In genomic region chr8:8498753-8499152, GRCm38 (mm10) we compare ENCODE assay signal across 27 mouse cellular contexts.
A peak's percentile ranks its signal among the peaks of the same experiment; 100 is the strongest.
DNase-seq lines count a peak whose midpoint lies in the region; ATAC-seq and TF ChIP-seq lines count a peak whose summit lies in the region.
"Had no signal": no experiment of that assay in that cellular context is flagged by ENCODE, and none has a peak within 500 bp of the region (broad histone marks: within the 10 kb centered on the region; RNA-seq: fewer than 3 reads in every experiment).

No protein-coding gene starts in this region.

- WGBS in kidney, postnatal 0 days, result 40% methylated on average over 5 of the region's 5 CpGs
- WGBS in neural tube, embryonic 11.5 days, result 25% methylated on average over 5 of the region's 5 CpGs
- WGBS in neural tube, embryonic 15.5 days, result 42% methylated on average over 5 of the region's 5 CpGs

- no peaks in the 10 kb centered on the region for H3K36me3 ChIP-seq in kidney, postnatal 0 days (ENCODE audit: insufficient read depth, low read length)
- no peaks in the 10 kb centered on the region for H3K36me3 ChIP-seq in neural tube, embryonic 11.5 days (ENCODE audit: control insufficient read depth, insufficient read depth, low read length)
- H3K36me3 ChIP-seq in neural tube, embryonic 15.5 days, result no peaks in the 10 kb centered on the region
- H3K36me3 ChIP-seq: embryonic facial prominence, embryonic 10.5 days; embryonic facial prominence, embryonic 13.5 days; forebrain, embryonic 10.5 days; G1E had no signal

- DNase-seq in embryo, embryonic 10 days (ENCODE audit: low spot score), result peak; percentile 53
- no peak for DNase-seq in embryo, embryonic 11 days
- DNase-seq in kidney, postnatal 0 days (ENCODE audit: low spot score), result peak; percentile 11
- DNase-seq in kidney, adult 9 months, result no peak
- DNase-seq in neural tube, embryonic 11.5 days (ENCODE audit: low spot score), result peak; percentile 23
- no peak for DNase-seq in natural killer cell, adult 2 months (ENCODE audit: low spot score in 2 of 2)
- no peak for DNase-seq in adrenal gland, postnatal 4 days (ENCODE audit: low spot score in 2 of 2)
- DNase-seq: adrenal gland, postnatal 10 days; adrenal gland, postnatal 36 days; cerebellum, adult 11 months; cerebellum, adult 2 months; cerebellum, adult 9-11 months; cerebellum, postnatal 25 days; gastrocnemius, postnatal 10 days; gastrocnemius, postnatal 36 days; heart, postnatal 36 days had no signal

- no peak for TF ChIP-seq CTCF in kidney, postnatal 0 days (IDR thresholded peaks at IDR 0.05; ENCODE audit: low read depth)

- H3K9me3 ChIP-seq in kidney, postnatal 0 days (replicated peaks; ENCODE audit: low read length), result no peaks in the 10 kb centered on the region
- H3K9me3 ChIP-seq in neural tube, embryonic 11.5 days (ENCODE audit: control insufficient read depth, low read length), result no peaks in the 10 kb centered on the region
- H3K9me3 ChIP-seq in neural tube, embryonic 15.5 days (replicated peaks), result no peaks in the 10 kb centered on the region
- H3K9me3 ChIP-seq: embryonic facial prominence, embryonic 10.5 days; embryonic facial prominence, embryonic 13.5 days had no signal

- no peak overlapping the region for H3K9ac ChIP-seq in kidney, postnatal 0 days (ENCODE audit: low read depth, low read length)
- no peak overlapping the region for H3K9ac ChIP-seq in neural tube, embryonic 11.5 days (ENCODE audit: low read length)
- H3K9ac ChIP-seq in neural tube, embryonic 15.5 days (replicated peaks), result no peak overlapping the region
- H3K9ac ChIP-seq: embryonic facial prominence, embryonic 13.5 days; forebrain, embryonic 13.5 days; hindbrain, embryonic 14.5 days had no signal

- no peak overlapping the region for H3K4me3 ChIP-seq in kidney, postnatal 0 days (replicated peaks; ENCODE audit: low read depth, low read length)
- no peak overlapping the region for H3K4me3 ChIP-seq in neural tube, embryonic 11.5 days (ENCODE audit: low read depth, low read length)
- no peak overlapping the region for H3K4me3 ChIP-seq in neural tube, embryonic 15.5 days (replicated peaks)
- H3K4me3 ChIP-seq: embryonic facial prominence, embryonic 10.5 days; embryonic facial prominence, embryonic 13.5 days; forebrain, embryonic 10.5 days; forebrain, embryonic 13.5 days had no signal

- 0 out of 2 replicates have a peak, but pooled peaks cover 5% of the 10 kb centered on the region for H3K4me1 ChIP-seq in kidney, postnatal 0 days (replicated peaks; ENCODE audit: insufficient read depth, low read length)
- peaks cover 12% of the 10 kb centered on the region; the same call in 1 of the 2 replicates for H3K4me1 ChIP-seq in neural tube, embryonic 11.5 days (ENCODE audit: control insufficient read depth, insufficient read depth, low read length)
- peaks cover 6% of the 10 kb centered on the region for H3K4me1 ChIP-seq in neural tube, embryonic 15.5 days
- H3K4me1 ChIP-seq: embryonic facial prominence, embryonic 13.5 days had no signal

- H3K27ac ChIP-seq in kidney, postnatal 0 days, result no peak overlapping the region
- no peak overlapping the region for H3K27ac ChIP-seq in neural tube, embryonic 11.5 days (ENCODE audit: low read depth, low read length)
- no peak overlapping the region for H3K27ac ChIP-seq in neural tube, embryonic 15.5 days (replicated peaks)
- H3K27ac ChIP-seq: embryonic facial prominence, embryonic 10.5 days; embryonic facial prominence, embryonic 13.5 days; forebrain, embryonic 10.5 days; forebrain, embryonic 13.5 days; hindbrain, embryonic 14.5 days had no signal

- no peak for ATAC-seq in kidney, postnatal 0 days (replicated peaks; ENCODE audit: low FRiP score, low read depth)
- ATAC-seq in neural tube, embryonic 11.5 days (ENCODE audit: insufficient read depth, low FRiP score, low TSS enrichment), result no peak
- no peak for ATAC-seq in neural tube, embryonic 15.5 days (ENCODE audit: low FRiP score)
- ATAC-seq: forebrain, embryonic 13.5 days; forebrain, embryonic 16.5 days; Patski had no signal

- no peak overlapping the region for H3K4me2 ChIP-seq in kidney, postnatal 0 days (ENCODE audit: low read length)
- no peak overlapping the region for H3K4me2 ChIP-seq in neural tube, embryonic 11.5 days (ENCODE audit: low read depth)
- no peak overlapping the region for H3K4me2 ChIP-seq in neural tube, embryonic 15.5 days
- H3K4me2 ChIP-seq: embryonic facial prominence, embryonic 13.5 days; forebrain, embryonic 13.5 days; heart, embryonic 11.5 days; hindbrain, embryonic 14.5 days had no signal

- no peaks in the 10 kb centered on the region for H3K27me3 ChIP-seq in kidney, postnatal 0 days (ENCODE audit: insufficient read depth, low read length)
- H3K27me3 ChIP-seq in neural tube, embryonic 11.5 days (ENCODE audit: control insufficient read depth, insufficient read depth, low read length), result no peaks in the 10 kb centered on the region
- 0 out of 2 replicates have a peak, but pooled peaks cover 5% of the 10 kb centered on the region for H3K27me3 ChIP-seq in neural tube, embryonic 15.5 days (replicated peaks)
- H3K27me3 ChIP-seq: CH12.LX, Patski had no signal

Comparison
In these comparisons a context has a peak if more than half of its experiments do, and no peak if none do; other contexts are left out.
1. DNase-seq: peak in embryo, embryonic 10 days (single experiment), kidney, postnatal 0 days (single experiment) and neural tube, embryonic 11.5 days (single experiment); none in embryo, embryonic 11 days (single experiment), kidney, adult 9 months (single experiment), natural killer cell, adult 2 months (0 of 2) and adrenal gland, postnatal 4 days (0 of 2).